In the genomic region with DNA sequence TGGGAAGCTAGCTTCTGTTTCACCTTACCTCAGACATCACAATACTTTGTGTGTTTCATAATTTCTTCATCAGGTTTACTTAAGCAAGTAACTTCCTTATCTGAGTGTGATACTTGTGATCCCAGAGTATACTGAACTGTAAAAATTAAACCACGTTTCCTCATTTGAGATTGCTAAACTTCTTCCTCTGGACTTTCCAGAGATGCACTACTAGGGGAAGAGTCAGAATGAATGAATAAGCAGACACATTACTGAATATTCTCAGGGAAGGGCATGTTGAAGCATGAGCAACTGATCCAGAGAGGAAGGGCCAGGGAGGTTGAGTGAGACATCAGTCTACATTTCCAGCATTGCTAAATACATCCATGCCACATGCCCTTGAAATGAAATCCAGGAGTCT, we compare ENCODE assay signal across 25 mouse cellular contexts. TPM values are rescaled to one million over a fixed set of nuclear protein-coding genes. Genes with fewer than 3 reads are reported as not detected.
DNase-seq lines count a peak whose midpoint lies in the region; ATAC-seq and TF ChIP-seq lines count a peak whose summit lies in the region.
"Had no signal": no experiment of that assay in that cellular context is flagged by ENCODE, and none has a peak within 500 bp of the region (broad histone marks: within the 10 kb centered on the region; RNA-seq: fewer than 3 reads in every experiment).

No protein-coding gene starts in this region.

- intact Hi-C loops in heart, postnatal 25 days (cut with DNase I), result no loop called here
- intact Hi-C loops in left cerebral cortex, postnatal 36 days (cut with DNase I), result loop anchor here (10.0 kb wide), 1 partner anchor 134 kb away; the partner anchor contains the start of gene Ptpn12

- no peaks in the 10 kb centered on the region for H3K36me3 ChIP-seq in small intestine, adult 2 months (ENCODE audit: control insufficient read depth, insufficient read depth, low read length)
- H3K36me3 ChIP-seq: heart, embryonic 13.5 days; limb, embryonic 12.5 days; midbrain, embryonic 12.5 days; neural tube, embryonic 12.5 days had no signal

- peak; percentile 33 for ATAC-seq in common myeloid progenitor, adult 5-6 weeks (replicated peaks; ENCODE audit: low read depth, poor library complexity, severe bottlenecking)
- ATAC-seq in megakaryocyte, adult 5-6 weeks (ENCODE audit: poor library complexity, severe bottlenecking), result peak; percentile 60

- no peaks in the 10 kb centered on the region for H3K27me3 ChIP-seq in small intestine, adult 2 months (ENCODE audit: control insufficient read depth, insufficient read depth, low read length)
- H3K27me3 ChIP-seq: neural tube, embryonic 12.5 days had no signal

- no peak overlapping the region for H3K4me3 ChIP-seq in small intestine, adult 2 months (ENCODE audit: low read depth, low read length)
- H3K4me3 ChIP-seq: heart, adult 2 months; heart, embryonic 13.5 days; limb, embryonic 12.5 days; midbrain, embryonic 12.5 days; neural tube, embryonic 12.5 days had no signal

- TF ChIP-seq POLR2A in small intestine, adult 2 months (IDR thresholded peaks at IDR 0.05; ENCODE audit: low read depth, low read length), result no peak

- peaks cover 4% of the 10 kb centered on the region; the same call in 1 of the 2 replicates for H3K4me1 ChIP-seq in small intestine, adult 2 months (ENCODE audit: control insufficient read depth, insufficient read depth, insufficient read length, low read length)

- 22% methylated on average over 1 of the region's 1 CpGs for WGBS in small intestine, adult 2 months

- peak; percentile 51 for DNase-seq in lung, postnatal 25 days (ENCODE audit: low spot score)
- DNase-seq in lung, postnatal 4 days, result no peak
- no peak for DNase-seq in heart, postnatal 25 days (ENCODE audit: low spot score)
- no peak for DNase-seq in left cerebral cortex, postnatal 36 days (ENCODE audit: low spot score in 2 of 2)
- no peak for DNase-seq in spleen, postnatal 36 days (ENCODE audit: low spot score in 2 of 2)
- DNase-seq: adrenal gland, postnatal 25 days; cerebellum, adult 9-11 months; forebrain, postnatal 0 days; gastrocnemius, postnatal 14 days; heart, postnatal 36 days; kidney, adult 18-20 months; right cerebral cortex, postnatal 4 days; thymus, adult 2 months had no signal

- H3K27ac ChIP-seq in small intestine, adult 2 months (ENCODE audit: insufficient read depth, low read depth, low read length), result peak overlapping the region; percentile 37; the same call in 1 of the 2 replicates
- H3K27ac ChIP-seq: heart, adult 2 months; heart, embryonic 13.5 days; hindbrain, embryonic 14.5 days; kidney, postnatal 0 days; limb, embryonic 12.5 days; liver, embryonic 14.5 days; midbrain, embryonic 12.5 days; neural tube, embryonic 12.5 days; stomach, postnatal 0 days had no signal

- TF ChIP-seq CTCF in small intestine, adult 2 months (IDR thresholded peaks at IDR 0.05; ENCODE audit: extremely low read depth, insufficient read length, insufficient replicate concordance, low read depth, low read length), result no peak

RNA-seq across cellular contexts. Expression of gene Gsap, which starts 3.0 kb away (rescaled TPM):
- 3.6 and 9.3 TPM in 2 replicates for total RNA-seq in common myeloid progenitor, adult 5-6 weeks (2017)
- total RNA-seq in megakaryocyte, adult 5-6 weeks (2015), result 38.0 and 40.0 TPM in 2 replicates
- total RNA-seq in megakaryocyte, adult 5-6 weeks (2017), result 41.5 and 45.3 TPM in 2 replicates
- 0.47 and 0.68 TPM in 2 replicates for polyA plus RNA-seq in small intestine, adult 2 months (2012; rRNA removed)
- 1 to 10 TPM; 3.9 to 4.3 TPM for total RNA-seq in heart, postnatal 25 days (2021)
- total RNA-seq in left cerebral cortex, postnatal 36 days (2021), result 1 to 10 TPM; 3.5 to 5.5 TPM
